Mouse (Mus musculus) activated CD4-positive, CD25-positive, alpha-beta regulatory T cell, adult 9 weeks (primary cell): Measurements from ENCODE around the gene Gm10283. TPM values are rescaled to one million over a fixed set of nuclear protein-coding genes. Genes with fewer than 3 reads are reported as not detected.

ENCODE experiments used
- polyA plus RNA-seq: library from polyadenylated mRNA; unstranded; fragments of 100-300 nt; shearing (Covaris generic); gene quantifications from one replicate; pipeline ENCODE4 v1.2.1, GENCODE M21; 2017

The Gm10283 gene
- not detected for polyA plus RNA-seq

DNA sequence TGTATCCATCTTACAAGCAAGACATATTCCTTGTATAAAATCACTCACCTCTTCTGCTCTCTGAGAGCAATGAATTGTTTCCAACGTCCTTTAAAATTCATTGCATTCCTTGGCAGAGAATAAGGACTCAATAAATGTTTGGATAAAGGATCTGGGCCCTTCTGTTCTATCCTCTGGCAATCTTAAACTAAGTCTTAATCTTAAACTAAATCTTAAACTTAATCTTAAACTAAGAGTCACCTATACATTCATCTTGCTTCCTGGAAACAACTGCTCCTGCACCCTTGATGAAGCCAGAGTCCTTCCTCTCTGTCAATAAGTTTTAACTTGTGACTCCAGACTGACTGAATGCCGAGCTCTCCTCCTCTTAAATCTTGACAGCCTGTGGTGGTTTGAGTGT lies at the start of gene Gm10283:
Gene Gm10283, minus strand, starts transcription at position 101 of the 400 bp plus-strand sequence.

DNA sequence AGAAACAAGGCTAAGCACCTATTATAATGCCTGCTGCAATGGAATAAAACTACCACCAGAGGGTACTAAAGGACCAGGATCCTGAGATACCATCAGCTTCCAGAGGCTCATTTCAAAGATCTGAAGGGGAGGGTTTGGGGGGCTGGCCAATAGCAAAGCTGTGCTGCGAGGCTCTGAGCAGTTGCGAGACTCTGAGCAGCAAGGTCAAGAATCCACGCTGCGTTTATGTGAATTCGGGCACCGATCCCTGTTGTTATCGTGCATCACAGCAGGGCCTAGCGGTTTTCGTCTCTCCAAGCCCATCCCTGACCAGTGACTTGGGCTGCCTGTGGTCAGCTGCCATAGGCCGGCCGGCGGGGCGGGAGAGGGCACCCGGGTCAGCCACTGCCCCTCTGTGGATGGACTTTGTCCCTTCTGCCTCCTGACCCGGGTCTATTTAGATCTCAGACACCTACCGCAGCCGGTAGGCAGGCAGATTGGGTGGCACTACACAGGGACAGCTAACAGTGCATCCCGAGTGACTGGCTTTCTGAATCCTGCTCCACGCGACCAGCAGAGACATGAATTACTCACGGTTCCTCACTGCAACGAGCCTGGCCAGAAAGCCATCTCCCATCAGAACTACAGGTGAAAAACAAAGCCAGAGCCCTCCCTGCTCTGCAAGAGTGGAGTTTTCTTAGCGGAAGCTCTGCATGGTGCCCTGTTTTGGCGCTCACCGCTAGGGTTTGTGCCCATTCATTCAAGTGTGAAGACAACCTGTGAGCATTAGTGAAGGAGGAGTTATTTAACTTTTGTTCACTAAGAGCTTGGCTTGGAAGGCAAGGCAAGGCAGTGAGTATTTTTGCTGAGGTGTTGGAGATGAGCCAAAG lies 2.9 kb upstream of the Gm10283 start, which contains the start of gene Aadat:
Gene Aadat, plus strand, starts transcription at position 280 of the 869 bp plus-strand sequence.

Other genes with a start within 250 kb of the Gm10283 start
- not detected for gene Aadat, start 2.7 kb upstream of the Gm10283 start, polyA plus RNA-seq
- gene Mfap3l, start 129.6 kb upstream of the Gm10283 start, polyA plus RNA-seq = not detected